Mouse (Mus musculus) lung, postnatal 25 days (tissue): ENCODE measurements at regions not wholly inside any gene's neighbourhood (a gene's known extent, or its start where the extent isn't known, plus 50 kb on each side); places are given as distances from the start of the nearest gene placed in this dataset.

ENCODE experiments used
- DNase-seq: peaks from one replicate; pipeline ENCODE4 v3.0.0; 2022; ENCODE audit warnings: low spot score

DNA sequence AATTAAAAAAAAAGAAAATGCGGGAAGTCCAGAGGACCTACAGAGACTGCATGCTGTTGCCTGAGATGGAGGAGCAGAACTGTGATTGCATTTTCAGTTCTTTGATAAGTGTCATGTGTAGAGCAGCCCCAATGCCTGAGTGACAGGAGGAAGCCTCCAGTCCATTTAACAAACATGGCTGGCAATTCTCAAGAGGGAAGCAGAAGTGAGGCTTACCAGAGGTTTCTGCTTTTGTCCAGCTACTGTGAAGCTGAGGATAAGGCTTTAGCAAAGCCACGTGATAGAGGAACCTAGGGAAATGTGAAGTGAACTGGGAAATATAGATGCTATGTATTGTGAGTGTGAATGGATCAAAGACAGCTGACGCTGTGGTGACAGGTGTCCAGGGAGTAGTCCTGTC lies 56.6 kb downstream of the Sucnr1 start:
- no peak for DNase-seq

GRCm38 (mm10) chr3:60159865-60160264 lies 78.2 kb downstream of the Sucnr1 start:
- DNase-seq: no peak

GRCm38 (mm10) chr3:60167633-60168032 lies 86.0 kb downstream of the Sucnr1 start:
- peak; percentile 2 for DNase-seq

DNA sequence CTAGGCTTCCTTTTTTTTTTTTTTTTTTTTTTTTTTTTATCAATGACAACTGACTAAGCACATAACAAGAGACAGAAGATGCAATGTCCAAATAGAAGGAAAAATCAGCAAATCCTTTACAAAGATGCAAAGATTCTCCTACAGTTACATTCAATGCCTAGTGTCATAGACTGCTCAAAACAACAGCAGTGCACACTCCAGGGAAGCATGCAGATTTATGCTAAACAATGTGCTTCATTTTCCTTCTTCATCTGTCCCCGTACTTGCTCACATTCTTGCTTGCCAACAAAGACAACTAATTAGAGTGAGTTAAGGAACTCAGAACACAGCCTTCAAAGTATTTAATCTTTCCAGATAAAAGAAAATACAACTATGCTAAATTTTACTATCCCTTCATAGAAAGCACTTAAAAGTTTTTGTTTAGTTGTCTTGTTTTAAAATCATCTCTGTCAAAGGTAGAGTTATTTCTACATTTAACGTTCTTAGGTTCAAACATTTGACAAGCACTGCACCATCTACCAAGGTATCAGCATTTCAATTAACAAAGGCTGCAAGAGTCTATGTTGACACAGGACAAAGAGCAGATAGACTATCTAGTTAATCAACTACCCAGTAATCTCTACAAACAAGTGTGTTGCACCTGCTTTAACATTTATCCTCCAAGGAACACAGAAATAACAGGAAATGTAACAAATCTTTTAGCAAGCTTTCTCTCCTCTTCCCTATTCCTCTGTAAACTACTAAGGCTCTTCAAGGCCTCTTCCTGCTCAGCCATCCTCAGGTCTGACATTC lies 86.7 kb downstream of the Sucnr1 start:
- DNase-seq: no peak

DNA sequence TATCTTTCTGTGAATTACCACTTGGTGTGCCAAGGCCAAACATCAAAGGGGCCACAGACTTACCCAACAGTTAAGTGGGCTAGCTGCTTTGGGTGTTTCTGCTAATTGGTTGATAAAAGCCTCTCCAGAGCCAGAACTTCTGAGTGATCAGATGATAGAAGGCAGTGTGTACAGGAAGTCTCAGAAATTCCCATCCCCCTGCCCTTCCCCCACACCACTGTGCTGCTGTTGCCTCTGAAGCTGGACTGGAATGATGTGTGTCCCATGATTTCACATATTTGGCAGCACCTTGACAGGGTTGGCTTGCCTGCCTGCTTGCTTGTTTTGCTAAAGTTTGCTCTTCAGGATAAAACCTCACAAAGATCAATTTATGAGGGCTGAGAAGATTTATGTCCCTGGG lies 87.9 kb downstream of the Sucnr1 start:
- peak; percentile 10 for DNase-seq

- no peak for DNase-seq
These were observed 102.8 kb downstream of the Sucnr1 start for GRCm38 (mm10) chr3:60184481-60184880.

- DNase-seq: no peak
These were observed 114.4 kb downstream of the Sucnr1 start for GRCm38 (mm10) chr3:60196031-60196430.

- no peak for DNase-seq
These were observed 126.3 kb downstream of the Sucnr1 start for GRCm38 (mm10) chr3:60207936-60208335.

- no peak for DNase-seq
These were observed 137.3 kb downstream of the Sucnr1 start for GRCm38 (mm10) chr3:60218938-60219337.

- DNase-seq: no peak
These were observed 159.0 kb downstream of the Sucnr1 start for GRCm38 (mm10) chr3:60240664-60241063.

GRCm38 (mm10) chr3:60266666-60267415 lies 185.2 kb downstream of the Sucnr1 start:
- DNase-seq: peak; percentile 48

DNA sequence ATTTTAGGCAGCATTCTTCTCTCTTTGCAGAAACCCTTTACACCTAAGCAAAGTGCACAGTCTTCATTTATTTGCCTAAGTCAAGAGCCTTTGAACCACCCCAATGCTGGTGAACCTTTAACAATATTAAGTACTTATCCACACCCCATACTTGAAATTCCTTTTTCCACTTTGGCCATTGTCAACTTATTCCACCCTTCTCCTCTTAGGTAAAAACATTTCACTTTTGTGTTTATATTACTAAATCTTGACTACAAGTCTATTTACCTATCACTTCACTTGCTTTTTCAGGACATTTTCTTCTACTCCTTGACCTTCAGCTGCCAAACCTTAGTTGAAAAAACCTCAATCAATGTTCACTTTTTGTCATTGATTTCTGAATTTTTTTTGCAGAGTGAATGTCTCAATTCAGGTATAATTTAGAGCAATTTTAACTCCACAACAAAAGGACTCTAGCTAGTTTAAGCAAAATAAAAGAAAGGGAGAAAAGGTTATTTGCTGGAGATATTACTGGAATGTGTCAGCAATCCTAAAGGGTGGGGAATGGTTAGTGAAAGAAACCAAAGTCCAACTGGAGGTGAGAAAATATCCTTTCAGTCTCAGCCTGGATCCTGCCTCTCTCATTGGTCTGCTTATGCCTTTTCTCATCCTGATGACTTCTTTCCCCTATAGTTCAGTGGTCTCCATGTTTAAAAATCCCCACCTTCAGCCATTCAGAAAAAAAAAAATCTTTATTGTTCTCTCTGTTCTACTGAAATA lies 185.9 kb downstream of the Sucnr1 start:
- peak; percentile 84 for DNase-seq

DNA sequence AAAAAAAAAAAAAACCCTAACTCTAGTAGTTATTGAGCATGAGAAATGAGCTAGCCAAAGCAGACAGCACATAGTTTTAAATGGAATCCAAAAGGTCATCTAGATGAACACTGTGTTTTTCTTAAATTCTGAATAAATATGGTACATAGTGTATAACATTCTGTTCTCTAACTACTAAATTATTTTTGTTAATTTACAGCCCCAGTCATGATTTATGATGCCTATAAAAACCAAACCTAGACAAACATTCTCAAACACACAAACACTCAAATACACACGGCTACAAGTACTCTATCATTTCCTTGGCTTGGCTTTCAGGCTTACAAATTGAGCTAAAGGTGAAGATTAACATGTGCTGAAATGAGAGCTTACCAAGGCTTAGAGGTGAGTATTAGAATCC lies 188.8 kb downstream of the Sucnr1 start:
- DNase-seq: no peak

DNA sequence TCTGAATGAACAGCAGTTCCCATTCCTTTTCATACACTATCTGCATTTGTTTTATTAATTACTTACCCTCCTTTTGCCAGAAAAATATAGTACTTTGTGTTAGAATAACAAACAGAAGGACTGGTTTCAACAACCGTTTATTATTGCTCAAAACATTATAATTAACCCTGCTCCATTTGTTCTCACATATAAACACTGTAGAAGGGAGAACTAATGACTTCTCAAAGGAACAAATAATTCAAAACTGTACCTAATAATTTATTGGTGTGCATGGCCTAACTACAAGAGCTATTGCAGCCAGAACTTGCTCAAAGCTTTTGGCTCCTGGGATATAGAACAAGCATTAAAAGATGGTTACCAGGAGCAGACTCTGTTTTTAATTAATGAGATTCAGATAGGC lies 192.1 kb downstream of the Sucnr1 start:
- no peak for DNase-seq

- no peak for DNase-seq
These were observed 193.7 kb downstream of the Sucnr1 start for GRCm38 (mm10) chr3:60275249-60275838.

- DNase-seq: no peak
These were observed 194.8 kb upstream of the Mbnl1 start for GRCm38 (mm10) chr3:60277791-60278190.

GRCm38 (mm10) chr3:60281229-60281628 lies 191.4 kb upstream of the Mbnl1 start:
- DNase-seq: no peak

GRCm38 (mm10) chr3:60281959-60282495 lies 190.6 kb upstream of the Mbnl1 start:
- no peak for DNase-seq

GRCm38 (mm10) chr3:60292142-60292541 lies 180.5 kb upstream of the Mbnl1 start:
- DNase-seq: no peak

GRCm38 (mm10) chr3:60292940-60293339 lies 179.7 kb upstream of the Mbnl1 start:
- DNase-seq: no peak

DNA sequence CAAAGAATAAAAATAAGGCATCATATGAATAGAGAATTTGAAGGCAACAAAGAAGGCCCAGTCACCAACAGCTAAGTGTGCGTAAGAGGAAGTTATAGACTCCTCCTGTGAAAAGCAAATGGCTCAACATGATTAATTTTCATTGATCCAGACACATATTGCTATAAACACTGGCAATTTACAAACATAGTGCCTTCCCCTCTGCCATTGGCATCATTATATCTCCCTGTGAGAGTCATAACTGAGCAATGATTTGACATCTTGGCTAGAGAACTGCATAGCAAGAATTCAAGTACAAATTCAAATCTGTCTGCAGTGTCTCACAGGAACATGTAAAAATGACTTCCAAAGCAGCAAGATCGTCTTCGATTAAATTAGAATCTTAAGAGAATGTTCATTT lies 167.2 kb upstream of the Mbnl1 start:
- no peak for DNase-seq

DNA sequence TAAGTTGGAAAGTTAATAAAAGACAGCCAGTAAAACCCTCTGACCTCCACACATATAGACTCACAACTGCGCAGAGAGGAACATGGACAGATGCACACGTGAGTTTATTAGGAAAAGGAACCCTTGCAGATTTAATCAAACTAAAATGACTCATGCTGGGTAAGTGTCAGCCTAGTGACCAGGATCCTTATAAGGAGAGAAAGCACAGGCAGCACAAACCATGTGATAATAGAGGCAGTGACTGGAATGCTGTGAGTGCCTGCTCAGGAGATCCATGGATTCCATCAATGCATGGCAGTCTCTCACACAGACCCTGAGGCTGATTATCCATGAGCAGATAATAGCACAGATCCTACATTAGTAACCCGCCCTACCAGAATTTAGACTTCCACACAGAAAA lies 162.2 kb upstream of the Mbnl1 start:
- peak; percentile 29 for DNase-seq
